Mouse (Mus musculus) layer of hippocampus, postnatal 36 days (tissue): ENCODE data around the gene Iqcj. TPM values are rescaled to one million over a fixed set of nuclear protein-coding genes. Genes with fewer than 3 reads are reported as not detected.
A peak's percentile ranks its signal among the peaks of the same experiment; 100 is the strongest.

ENCODE experiments used
- DNase-seq, 2 experiments: peaks; one replicate each; pipeline ENCODE4 v3.0.0; 2022
- total RNA-seq, 2 experiments: library from RNA; stranded (reverse); gene quantifications; 2 replicates each; pipeline ENCODE4 v1.2.3; 2021

The Iqcj gene
- 1 to 10 TPM; 3.7 to 5.9 TPM for total RNA-seq

DNA sequence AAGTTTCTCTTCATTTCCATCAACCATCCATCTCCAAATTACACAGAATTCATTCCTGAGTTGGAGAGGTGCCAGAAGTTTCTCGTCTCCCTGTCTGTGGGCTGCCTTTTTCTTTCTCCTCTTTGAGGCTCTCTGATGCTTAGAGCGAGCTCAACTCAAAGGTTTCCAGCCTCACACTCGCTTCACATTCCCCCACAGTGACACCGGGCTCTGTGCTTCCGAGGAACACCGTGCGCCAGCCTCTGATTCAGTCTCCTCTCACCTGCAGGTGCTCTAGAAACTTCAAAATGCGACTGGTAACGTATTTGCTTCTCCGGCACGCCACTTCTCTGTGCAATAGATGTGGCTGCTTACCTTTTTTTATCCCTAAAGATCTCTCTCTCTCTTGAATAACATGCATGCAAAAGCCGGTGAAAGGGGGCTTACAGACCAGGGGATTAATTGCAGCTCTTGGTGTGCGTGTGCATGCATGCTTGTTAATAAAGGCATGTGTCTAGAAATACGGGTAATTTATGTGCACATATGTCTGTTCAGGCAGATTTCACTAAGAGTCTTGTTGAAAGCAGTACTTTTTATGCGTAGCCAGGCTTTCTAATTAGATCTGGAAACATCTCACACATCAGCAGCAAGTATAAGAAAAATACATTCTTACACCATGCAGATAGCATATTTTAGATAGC, at the start of gene Iqcj, which contains the start of gene Iqschfp:
Gene Iqcj, plus strand, starts transcription at position 195 of the 680 bp plus-strand sequence.
Gene Iqschfp, plus strand, starts transcription at position 207 of the 680 bp plus-strand sequence.
- DNase-seq = peak; percentile 30 to 36

DNA sequence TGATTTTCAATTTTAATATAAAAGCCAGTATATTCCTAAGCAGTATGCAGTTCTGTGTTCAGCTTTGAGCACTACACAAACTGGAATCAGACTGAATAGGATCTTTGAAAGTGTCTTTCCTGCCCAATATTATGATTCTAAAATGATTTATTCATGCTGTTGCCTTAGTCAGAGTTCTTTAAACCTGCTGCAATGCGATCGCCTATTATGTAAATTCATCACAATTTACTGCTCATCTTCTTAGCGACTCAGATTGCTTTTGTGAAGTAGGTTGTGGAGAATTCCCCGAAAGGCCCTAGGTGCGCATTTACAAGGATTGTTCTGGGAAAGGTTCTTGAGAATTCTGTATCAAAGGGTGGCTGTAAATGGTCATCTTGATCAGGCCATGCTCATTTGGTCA, 39.6 kb upstream of the Iqcj start:
- DNase-seq = no peak

DNA sequence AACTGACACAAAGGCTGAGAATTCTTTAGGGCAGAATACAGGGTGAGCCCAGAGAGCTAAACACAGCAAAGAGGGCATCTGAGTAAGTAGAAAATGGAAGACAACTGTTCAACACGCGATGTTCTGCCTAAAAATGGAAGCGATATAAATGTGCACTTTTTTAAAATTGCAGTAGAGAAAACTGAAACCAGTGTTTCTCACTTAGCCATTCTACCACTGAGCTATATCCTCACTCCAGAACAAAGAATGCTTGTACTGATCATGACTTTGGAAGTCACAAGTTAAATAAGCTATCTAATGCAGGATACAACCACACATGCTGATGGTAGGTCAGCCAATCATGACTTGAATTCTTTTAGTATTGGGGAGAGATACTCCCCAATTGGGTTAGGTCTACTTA, 30.5 kb upstream of the Iqcj start:
- DNase-seq = no peak

DNA sequence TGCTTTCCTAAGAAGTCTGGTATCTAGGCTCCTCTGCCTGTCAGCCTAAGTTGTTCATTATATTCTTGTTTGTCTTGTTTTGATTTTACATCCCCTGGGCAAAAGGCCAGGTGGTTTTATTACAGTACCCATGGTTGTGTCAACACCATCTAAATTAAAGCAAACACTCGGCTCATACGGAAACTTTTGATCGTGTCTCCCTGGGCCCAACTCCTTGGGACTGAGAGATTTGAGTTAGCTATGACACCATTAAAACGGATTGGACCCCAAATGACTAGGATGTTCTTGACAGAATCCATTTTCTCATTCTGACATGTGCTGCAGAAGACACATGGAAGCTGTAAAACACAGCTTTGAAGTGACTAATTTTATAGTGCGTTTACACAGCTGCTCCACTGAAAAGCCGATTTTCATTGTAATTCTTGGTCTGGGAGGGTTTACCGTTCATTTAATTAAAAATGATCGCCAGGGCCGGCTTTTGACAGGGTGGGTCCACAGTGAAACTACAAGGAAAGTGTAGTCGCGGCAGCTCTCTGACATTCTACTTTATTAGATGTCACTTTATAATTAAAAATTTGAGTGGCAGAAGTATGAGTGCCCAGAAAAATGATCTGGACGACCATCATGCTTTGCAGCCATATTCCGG, 24.5 kb upstream of the Iqcj start:
- DNase-seq = no peak

DNA sequence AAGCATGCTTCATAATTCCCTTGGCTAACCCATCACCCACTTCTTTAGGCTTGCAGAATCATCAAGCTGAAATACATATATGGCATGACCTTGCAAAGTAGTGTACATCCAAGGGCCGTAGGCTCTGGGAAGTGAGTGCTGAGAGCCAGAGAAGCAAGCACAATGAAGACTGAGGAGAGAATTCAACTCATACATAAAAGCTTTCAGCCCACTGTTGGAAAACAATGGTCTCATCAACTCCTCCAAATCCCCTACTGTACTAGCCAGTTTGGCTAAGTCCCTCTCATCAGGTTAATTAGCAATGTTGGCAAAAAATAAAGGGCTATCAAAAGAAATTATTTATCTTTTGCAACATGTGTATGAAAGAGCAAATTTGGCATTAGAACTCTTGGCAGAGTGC, 22.6 kb upstream of the Iqcj start:
- DNase-seq = no peak

DNA sequence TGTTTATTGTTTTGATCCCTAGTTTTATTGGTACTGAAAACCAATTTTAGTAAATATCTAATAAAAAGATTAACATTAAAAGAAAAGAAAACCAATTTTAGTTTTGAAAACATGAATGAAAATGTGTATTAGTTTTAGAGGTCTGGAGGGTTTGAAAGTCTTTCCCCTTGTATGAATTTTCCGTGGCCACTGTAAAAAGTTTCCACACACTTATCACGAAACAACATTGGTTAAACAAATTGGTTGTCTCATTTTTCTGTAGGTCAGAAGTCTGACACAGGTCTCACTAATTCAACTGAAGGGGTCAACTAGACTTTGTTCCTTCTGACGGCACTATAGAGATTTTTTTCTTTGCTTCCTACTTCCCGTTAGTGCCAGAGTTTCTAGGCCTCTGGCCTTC, 14.8 kb upstream of the Iqcj start:
- no peak for DNase-seq

DNA sequence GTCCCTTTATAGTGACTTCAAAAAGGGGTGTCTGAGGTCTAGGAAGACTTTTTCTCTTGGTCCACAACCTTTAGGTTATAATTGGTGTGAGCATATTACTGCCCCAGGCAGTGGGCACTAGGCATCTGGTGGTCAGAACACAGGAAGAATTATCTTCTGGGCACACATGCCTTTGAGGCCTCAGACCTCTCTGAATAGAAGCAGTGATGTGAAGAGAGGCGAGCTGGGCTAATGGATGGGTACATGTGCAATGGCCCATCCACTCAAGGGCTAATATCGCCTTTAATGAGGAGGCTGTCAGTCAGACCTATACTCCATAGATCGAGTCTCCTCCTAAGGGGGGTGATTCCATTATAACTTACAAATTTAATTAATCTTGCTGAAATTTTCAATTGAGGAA, 7.7 kb upstream of the Iqcj start:
- no peak for DNase-seq

DNA sequence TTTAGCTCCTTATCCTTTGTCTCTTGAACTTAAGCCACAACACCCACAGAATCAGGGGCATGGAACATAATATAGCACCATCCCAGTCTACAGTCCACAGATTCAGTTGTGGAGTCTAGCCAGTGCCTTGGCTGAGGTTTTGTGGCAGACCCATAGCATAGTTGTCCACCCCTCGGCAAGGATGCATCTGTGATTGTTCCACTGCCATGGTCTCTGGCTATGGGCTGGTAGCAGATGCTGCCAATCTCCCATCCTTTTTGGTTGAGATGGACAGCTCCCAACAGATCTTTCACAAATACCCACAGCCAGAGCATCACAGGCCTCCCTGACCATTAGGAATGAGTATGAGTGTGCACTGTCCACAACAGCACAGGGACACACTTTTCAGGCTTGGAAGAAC, 5.8 kb upstream of the Iqcj start:
- DNase-seq = no peak

DNA sequence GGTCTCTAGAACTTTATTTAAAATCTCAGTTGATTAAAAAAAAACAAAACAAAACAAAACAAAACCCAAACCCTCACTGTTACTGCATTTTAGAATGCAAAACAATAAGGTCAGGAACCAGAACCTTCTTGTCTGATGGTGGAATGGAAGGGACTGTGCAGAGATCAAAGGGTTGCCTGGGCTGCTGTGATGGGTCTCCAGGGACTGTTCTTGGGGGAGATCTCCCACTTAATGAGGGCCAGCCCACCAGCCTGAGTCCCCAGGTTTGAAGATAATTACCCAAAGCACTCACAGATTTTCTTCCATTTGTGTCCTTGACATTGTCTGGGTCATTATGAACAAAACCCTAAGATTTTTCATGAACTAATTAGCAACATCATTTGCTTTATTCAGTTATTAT, 4.8 kb upstream of the Iqcj start:
- no peak for DNase-seq

DNA sequence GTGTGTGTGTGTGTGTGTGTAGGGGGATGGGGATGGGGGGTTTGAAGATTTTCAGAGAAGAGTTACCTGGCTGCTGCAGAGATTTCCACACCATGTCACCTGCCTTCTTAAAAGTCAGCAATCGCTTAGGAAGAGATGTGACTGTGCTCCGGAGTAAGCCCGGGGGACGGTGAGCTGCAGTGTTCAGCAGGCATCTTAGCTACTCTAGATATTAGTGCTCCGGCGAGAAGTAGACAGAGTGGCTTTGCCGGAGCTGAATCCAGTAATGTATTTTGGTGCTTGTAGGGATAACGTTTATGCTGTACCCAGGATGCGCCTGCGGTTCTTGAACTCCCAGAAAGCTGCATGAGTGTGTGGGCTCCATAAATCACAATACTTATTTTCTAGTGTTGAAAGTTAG, 748 bp downstream of the Iqcj start:
- DNase-seq = peak; percentile 19 to 23

DNA sequence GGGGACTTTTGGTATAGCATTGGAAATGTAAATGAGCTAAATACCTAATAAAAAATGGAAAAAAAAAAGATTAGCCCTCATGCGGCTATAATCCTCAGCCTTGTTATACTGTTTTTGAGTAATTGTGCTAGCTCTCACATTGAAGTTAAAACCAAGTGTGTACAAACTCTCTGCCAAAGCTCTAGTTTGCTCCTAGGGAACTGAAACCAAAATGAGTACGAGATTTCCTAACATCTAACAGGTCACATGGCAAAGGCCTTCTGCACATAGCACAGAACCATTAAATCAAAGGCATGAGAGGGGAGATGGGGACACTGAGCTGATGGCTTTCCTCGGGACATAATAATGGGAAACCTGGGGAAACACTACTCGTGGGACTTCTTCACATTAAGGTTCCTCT, 10.5 kb downstream of the Iqcj start:
- no peak for DNase-seq

DNA sequence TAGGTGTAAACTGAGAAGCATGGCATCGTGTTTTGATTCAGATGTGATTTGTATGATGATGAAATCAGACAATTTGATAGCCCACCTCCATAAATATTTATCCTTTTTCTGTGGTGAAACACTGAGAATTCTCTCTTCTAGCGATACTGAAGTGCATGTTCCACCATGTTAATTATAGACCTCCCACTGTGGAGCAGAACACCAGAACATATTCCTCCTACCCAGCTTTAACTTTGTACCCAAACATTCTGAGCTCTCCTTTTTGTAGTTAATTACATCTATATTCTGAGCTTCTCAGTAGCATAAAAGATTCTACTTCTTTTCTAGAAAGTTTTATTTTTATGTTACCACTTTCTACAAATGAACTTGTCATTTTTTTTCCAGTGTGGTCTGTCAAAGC, 16.6 kb downstream of the Iqcj start:
- no peak for DNase-seq

DNA sequence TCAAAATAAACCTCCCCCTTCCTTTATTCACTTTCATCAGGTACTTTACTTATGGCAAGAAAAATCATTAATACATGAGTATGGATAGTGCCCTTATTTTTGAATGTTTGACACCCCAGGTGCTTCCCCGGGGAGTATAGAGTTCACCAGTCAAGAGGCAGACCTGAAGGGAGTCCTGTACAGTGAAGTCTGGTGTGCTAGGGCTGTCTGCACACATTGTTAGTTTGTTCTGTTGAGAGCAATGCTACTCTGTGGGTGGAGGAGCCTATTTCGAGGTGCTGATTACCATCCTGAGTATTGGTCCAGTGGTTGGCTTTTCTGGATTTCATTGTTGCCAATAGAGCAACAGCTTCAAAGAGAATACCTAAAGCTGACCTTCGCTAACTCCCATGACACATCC, 26.1 kb downstream of the Iqcj start:
- no peak for DNase-seq

DNA sequence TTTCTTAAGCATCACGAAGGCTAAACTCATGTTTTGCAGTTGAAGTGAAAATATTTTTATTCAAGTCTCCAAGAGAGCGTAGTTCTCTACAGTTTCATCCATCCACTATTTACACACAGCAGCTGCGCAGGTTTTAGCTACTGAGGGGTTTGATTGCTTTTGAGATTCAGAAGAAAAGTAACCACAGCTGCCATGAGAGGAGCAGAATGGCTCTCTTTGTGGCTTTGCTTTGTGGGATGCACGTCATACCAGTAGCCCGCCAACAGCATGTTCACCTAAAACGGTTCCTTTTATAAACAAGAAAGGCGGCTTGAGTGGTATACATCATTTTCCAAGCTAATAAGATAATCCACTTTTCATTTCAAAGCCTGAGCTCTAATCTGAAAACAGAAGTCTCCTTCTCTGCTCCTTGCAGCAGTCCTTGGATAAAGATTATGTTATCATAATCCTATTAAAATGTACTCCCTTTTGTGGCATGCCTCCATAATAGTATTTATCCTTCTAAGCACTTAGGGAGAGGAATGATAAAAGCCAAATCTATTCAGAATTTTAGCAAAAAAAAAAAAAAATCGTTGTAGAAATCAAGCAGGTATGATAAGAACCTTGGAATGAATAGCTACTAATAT, 26.7 kb downstream of the Iqcj start:
- no peak for DNase-seq

DNA sequence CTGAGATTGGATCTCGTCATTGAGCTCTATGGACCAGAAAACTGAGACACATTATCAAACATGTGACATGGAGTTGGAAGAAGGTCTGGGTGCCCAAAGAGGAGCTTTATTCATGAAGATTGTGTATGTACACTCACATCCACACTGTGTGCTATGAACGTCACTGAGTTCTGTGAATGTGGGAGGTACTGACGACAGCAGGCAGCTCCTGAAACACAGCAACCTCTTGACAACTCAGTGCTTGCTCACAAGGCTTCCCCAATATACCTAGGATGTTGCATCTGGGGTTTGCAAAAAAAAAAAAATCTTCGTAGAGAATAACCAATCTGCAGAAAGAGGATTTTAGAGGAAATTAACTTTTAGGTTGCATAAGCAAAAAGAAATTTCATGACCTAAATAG, 31.1 kb downstream of the Iqcj start:
- DNase-seq = no peak

DNA sequence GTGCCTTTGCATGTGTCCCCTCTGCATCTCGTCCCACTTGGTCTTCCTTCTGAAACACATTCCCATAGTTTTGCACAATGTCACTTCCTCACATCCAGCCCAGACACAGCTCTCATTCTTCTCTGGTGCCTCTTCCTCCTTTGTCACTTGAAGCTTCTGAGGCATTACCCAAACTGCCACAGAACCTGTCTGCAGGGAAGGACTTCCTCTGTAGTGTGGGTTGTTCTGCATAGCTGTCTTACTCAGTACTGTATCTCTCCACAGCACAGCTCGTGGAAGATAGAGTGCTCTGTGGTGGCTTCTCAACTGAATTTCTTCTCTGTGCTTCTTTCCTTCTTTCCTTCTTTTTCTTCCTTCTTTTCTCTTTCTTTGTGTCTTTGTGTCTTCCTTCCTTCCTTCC, 33.4 kb downstream of the Iqcj start:
- no peak for DNase-seq

DNA sequence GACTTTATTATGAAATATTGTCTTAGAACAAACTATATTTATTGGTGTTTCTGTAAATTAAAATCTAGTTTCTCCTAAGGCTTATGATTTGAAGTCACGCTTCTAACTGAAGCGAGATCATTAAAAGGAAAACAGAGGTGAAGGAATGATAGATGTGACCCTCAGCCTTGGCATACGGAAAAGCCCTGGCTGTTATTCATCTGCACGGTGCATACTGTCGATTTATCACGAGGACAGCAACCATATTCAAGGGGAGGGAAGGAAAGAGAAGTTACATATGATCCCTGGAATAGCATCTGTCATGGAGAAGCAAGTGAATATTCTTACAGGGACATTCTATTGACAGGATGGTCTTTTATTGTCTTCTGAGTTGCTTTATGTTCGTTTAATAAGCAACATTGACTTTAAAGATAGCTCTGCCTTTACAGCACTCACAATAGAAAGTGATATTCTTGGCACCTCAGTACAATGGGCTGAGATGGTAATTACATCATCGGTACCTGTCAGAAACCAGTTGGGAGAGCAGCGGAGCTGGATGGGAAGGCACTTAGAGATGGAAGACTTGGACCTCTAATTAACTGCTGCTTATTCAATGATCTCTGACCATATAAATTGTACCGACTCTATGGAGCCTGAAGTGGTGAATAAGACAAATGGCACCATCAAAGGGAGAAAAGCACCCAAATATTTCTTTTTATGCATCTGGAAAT, 38.6 kb downstream of the Iqcj start:
- no peak for DNase-seq

DNA sequence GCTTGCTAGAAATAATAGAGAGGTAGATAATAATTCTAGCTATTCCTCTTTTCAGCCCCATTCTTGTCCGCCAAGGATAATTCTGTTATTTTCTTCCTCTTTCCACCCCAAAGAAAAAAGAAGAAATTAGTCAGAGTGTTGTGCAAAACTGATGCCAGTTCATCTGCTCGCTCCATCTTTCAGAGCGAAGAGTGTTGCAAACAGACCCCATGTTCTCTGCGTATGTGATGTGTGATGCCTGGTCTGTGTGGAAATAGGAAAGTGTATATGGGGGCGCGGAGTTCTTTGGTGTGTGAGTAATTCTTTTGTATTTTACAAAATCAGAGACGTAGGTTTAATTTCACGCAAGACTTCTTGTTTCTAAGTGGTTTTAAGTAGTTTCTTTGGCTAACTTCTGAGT, 39.2 kb downstream of the Iqcj start:
- peak; percentile 15 to 33 for DNase-seq

DNA sequence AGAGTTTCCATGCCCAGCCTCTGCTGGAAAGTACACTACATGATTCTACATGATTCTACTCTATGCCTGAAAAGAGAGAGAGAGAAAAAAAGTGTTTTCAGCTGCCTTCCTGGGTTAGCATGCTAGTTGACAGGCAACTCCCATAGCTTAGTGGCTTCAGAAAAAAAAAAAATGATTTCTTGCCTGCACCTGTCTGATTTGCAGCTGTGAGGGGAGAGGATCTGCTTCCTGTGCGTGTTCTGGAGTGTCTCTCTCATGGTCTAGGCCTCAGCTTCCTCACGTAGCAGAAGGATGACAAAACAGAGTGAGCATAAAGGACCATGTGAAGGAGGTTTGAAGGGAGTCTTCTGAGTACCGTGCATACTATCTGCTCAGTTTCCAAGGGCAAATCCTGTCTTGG, 39.9 kb downstream of the Iqcj start:
- no peak for DNase-seq

DNA sequence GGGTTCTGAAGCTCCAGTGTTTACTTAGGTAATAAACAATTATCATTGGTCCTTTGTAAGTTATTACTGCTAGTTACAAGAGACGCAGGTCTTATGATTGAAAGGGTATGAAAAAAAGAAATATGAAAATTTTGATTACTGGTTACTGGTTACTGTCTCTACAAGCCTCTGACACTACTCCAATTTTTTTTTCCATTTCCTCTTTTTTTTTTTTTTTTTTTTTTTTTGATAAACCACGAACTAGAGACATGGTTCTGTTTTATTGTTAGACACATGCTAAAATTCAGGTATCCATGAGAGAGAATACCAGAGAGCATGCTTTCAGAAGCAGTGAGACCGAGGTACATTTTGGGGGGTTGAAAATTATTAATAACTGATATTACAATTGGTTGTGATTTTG, 43.8 kb downstream of the Iqcj start:
- no peak for DNase-seq

DNA sequence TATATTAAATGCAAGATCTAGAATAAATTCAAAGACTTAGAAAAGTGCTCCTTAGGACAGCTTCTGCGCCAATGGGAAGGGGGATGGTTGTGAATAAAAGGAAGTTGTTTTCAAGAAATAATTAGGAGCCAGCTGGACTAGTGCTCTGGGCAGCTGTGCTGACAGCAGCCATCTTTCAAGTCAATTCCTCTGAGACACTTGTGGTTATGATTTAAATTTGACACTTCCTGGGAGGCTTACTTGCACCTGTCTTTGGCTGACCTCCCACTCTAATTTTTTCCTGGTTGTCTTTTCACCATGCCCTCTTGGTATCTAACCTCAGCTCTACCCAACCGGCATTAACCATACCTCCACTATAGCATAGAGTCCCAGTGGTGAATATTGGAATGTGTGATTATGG, 55.0 kb downstream of the Iqcj start:
- no peak for DNase-seq

DNA sequence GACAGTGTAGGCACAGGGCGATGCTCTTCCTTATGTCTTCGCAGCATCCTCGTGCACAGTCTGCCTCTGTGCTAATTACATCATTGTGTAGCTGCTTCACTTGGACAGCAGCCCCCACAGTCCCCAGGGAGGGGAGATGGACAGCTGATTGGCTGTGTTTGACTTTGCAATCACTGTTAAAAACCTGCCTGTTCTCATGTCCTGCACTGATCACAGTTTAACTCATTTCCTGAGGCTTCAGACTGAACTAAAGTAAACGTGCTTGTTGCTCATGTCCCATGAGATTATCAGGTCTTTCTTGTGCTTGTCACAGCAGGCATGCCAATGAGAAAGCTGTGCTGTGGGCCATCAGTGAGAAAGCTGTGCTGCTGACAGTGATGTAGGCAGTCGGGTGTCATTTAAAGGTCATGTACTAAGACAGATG, 60.5 kb downstream of the Iqcj start:
- peak in 1 of 2 experiments; percentile 9 for DNase-seq

DNA sequence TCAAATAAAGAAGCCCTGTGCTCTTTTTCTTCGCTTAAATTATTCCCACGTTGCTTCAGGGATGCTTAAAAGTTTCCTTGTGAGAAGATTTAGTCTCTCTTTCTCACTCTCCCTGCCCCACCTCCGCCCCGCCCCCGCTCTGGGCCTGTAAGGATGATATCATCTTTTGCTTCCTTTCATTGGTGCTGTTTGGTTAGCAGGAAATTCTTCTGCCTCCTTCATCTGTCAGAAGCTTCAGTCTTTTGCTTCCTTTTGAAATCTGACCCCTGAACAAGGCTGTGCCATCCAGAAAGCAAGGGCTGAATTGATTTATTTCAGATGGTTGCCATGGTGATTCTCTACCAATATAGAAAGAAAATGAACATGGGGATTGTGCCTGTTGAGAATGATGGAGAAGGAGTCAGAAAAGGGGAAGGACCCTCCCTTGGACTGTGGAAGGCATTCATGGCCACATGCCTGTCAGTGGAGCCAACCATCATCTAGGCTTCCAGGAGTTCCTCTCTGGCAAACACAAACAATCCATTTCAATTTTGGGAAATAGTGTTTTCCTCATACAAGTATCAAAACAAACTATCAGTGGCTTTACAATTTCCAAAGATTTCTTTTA, 62.5 kb downstream of the Iqcj start:
- DNase-seq = peak; percentile 35 to 37
